Mouse (Mus musculus): ENCODE data around the gene Sh3bp5. TPM values are rescaled to one million over a fixed set of nuclear protein-coding genes. Genes with fewer than 3 reads are reported as not detected.

Gene Sh3bp5
- polyA plus RNA-seq, 1 experiment from 2014 or later = 33.9 TPM

GRCm38 (mm10) chr14:31394822-31395532 lies 40.9 kb downstream of the Sh3bp5 start:
- Histone ChIP-seq H3K36me3 (ENCODE audit: control insufficient read depth, insufficient read depth, low read length) (0 out of 2 replicates have a peak, but pooled peaks cover 4% of the 10 kb centered on the region), H3K27me3 (replicated peaks; ENCODE audit: control insufficient read depth, insufficient read depth, low read length) (no peaks in the 10 kb centered on the region), H3K4me2 (ENCODE audit: low read length) (no peak overlapping the region), H3K4me1 (ENCODE audit: control insufficient read depth, insufficient read depth, low read length) (no peaks in the 10 kb centered on the region), H3K27ac (ENCODE audit: low read depth, low read length) (no peak overlapping the region), H3K9me3 (replicated peaks; ENCODE audit: control insufficient read depth, low read length) (no peaks in the 10 kb centered on the region), H3K9ac (ENCODE audit: low read length) (no peak overlapping the region), H3K4me3 (ENCODE audit: low read depth, low read length) (no peak overlapping the region)
- no peak for DNase-seq (ENCODE audit: low spot score)
- WGBS = 93% methylated on average over 9 of the region's 9 CpGs
- no peak for ATAC-seq

- no peak overlapping the region for H3K27ac ChIP-seq (ENCODE audit: low read depth, low read length)
- DNase-seq (ENCODE audit: low spot score) (no peak), ATAC-seq (no peak)
- WGBS = 91% methylated on average over 7 of the region's 7 CpGs
- H3K9me3 ChIP-seq (replicated peaks; ENCODE audit: control insufficient read depth, low read length) = no peaks in the 10 kb centered on the region
- no peak overlapping the region for H3K4me3 ChIP-seq (ENCODE audit: low read depth, low read length)
- H3K4me1 ChIP-seq (ENCODE audit: control insufficient read depth, insufficient read depth, low read length) = no peaks in the 10 kb centered on the region
- no peak overlapping the region for H3K9ac ChIP-seq (ENCODE audit: low read length)
- no peaks in the 10 kb centered on the region for H3K27me3 ChIP-seq (replicated peaks; ENCODE audit: control insufficient read depth, insufficient read depth, low read length)
- H3K4me2 ChIP-seq (ENCODE audit: low read length) = no peak overlapping the region
- H3K36me3 ChIP-seq (ENCODE audit: control insufficient read depth, insufficient read depth, low read length) = 0 out of 2 replicates have a peak, but pooled peaks cover 4% of the 10 kb centered on the region
Observed at GRCm38 (mm10) chr14:31393936-31394630, 41.8 kb downstream of the Sh3bp5 start.

- 79% methylated on average over 3 of the region's 3 CpGs for WGBS
Observed at GRCm38 (mm10) chr14:31393546-31393890, 42.4 kb downstream of the Sh3bp5 start.

GRCm38 (mm10) chr14:31392873-31393545 lies 42.9 kb downstream of the Sh3bp5 start:
- Histone ChIP-seq H3K9ac (ENCODE audit: low read length) (no peak overlapping the region), H3K36me3 (ENCODE audit: control insufficient read depth, insufficient read depth, low read length) (0 out of 2 replicates have a peak, but pooled peaks cover 4% of the 10 kb centered on the region), H3K27me3 (replicated peaks; ENCODE audit: control insufficient read depth, insufficient read depth, low read length) (no peaks in the 10 kb centered on the region), H3K9me3 (replicated peaks; ENCODE audit: control insufficient read depth, low read length) (no peaks in the 10 kb centered on the region), H3K4me1 (ENCODE audit: control insufficient read depth, insufficient read depth, low read length) (no peaks in the 10 kb centered on the region), H3K27ac (ENCODE audit: low read depth, low read length) (no peak overlapping the region), H3K4me3 (ENCODE audit: low read depth, low read length) (no peak overlapping the region), H3K4me2 (ENCODE audit: low read length) (no peak overlapping the region)
- WGBS = 74% methylated on average over 8 of the region's 8 CpGs
- DNase-seq (ENCODE audit: low spot score) = no peak
- ATAC-seq = no peak

More at GRCm38 (mm10) chr14:31393546-31393890, 42.4 kb downstream of the Sh3bp5 start:
- Histone ChIP-seq H3K4me3 (ENCODE audit: low read depth, low read length) (no peak overlapping the region), H3K4me1 (ENCODE audit: control insufficient read depth, insufficient read depth, low read length) (no peaks in the 10 kb centered on the region), H3K27me3 (replicated peaks; ENCODE audit: control insufficient read depth, insufficient read depth, low read length) (no peaks in the 10 kb centered on the region), H3K27ac (ENCODE audit: low read depth, low read length) (no peak overlapping the region), H3K4me2 (ENCODE audit: low read length) (no peak overlapping the region), H3K36me3 (ENCODE audit: control insufficient read depth, insufficient read depth, low read length) (0 out of 2 replicates have a peak, but pooled peaks cover 4% of the 10 kb centered on the region), H3K9ac (ENCODE audit: low read length) (no peak overlapping the region), H3K9me3 (replicated peaks; ENCODE audit: control insufficient read depth, low read length) (no peaks in the 10 kb centered on the region)
- DNase-seq (ENCODE audit: low spot score) (no peak), ATAC-seq (no peak)

GRCm38 (mm10) chr14:31392300-31392699 lies 43.6 kb downstream of the Sh3bp5 start:
- no peaks in the 10 kb centered on the region for H3K9me3 ChIP-seq (replicated peaks; ENCODE audit: control insufficient read depth, low read length)

GRCm38 (mm10) chr14:31389421-31390147 lies 46.3 kb downstream of the Sh3bp5 start:
- Histone ChIP-seq H3K4me2 (ENCODE audit: low read length) (no peak overlapping the region), H3K4me3 (ENCODE audit: low read depth, low read length) (no peak overlapping the region), H3K4me1 (ENCODE audit: control insufficient read depth, insufficient read depth, low read length) (no peaks in the 10 kb centered on the region), H3K27ac (ENCODE audit: low read depth, low read length) (no peak overlapping the region), H3K36me3 (ENCODE audit: control insufficient read depth, insufficient read depth, low read length) (peaks cover 13% of the 10 kb centered on the region; the same call in 1 of the 2 replicates), H3K27me3 (replicated peaks; ENCODE audit: control insufficient read depth, insufficient read depth, low read length) (no peaks in the 10 kb centered on the region), H3K9ac (ENCODE audit: low read length) (no peak overlapping the region), H3K9me3 (replicated peaks; ENCODE audit: control insufficient read depth, low read length) (no peaks in the 10 kb centered on the region)
- no peak for DNase-seq (ENCODE audit: low spot score)
- 91% methylated on average over 8 of the region's 8 CpGs for WGBS
- ATAC-seq = no peak

More at GRCm38 (mm10) chr14:31392300-31392699, 43.6 kb downstream of the Sh3bp5 start:
- Histone ChIP-seq H3K4me3 (ENCODE audit: low read depth, low read length) (no peak overlapping the region), H3K9ac (ENCODE audit: low read length) (no peak overlapping the region), H3K27ac (ENCODE audit: low read depth, low read length) (no peak overlapping the region), H3K4me2 (ENCODE audit: low read length) (no peak overlapping the region), H3K36me3 (ENCODE audit: control insufficient read depth, insufficient read depth, low read length) (0 out of 2 replicates have a peak, but pooled peaks cover 3% of the 10 kb centered on the region), H3K27me3 (replicated peaks; ENCODE audit: control insufficient read depth, insufficient read depth, low read length) (no peaks in the 10 kb centered on the region), H3K4me1 (ENCODE audit: control insufficient read depth, insufficient read depth, low read length) (no peaks in the 10 kb centered on the region)
- no peak for DNase-seq (ENCODE audit: low spot score)
- 86% methylated on average over 5 of the region's 5 CpGs for WGBS
- no peak for ATAC-seq

GRCm38 (mm10) chr14:31388086-31388872 lies 47.6 kb downstream of the Sh3bp5 start:
- Histone ChIP-seq H3K4me3 (ENCODE audit: low read depth, low read length) (no peak overlapping the region), H3K9me3 (replicated peaks; ENCODE audit: control insufficient read depth, low read length) (no peaks in the 10 kb centered on the region), H3K27me3 (replicated peaks; ENCODE audit: control insufficient read depth, insufficient read depth, low read length) (no peaks in the 10 kb centered on the region), H3K27ac (ENCODE audit: low read depth, low read length) (no peak overlapping the region), H3K9ac (ENCODE audit: low read length) (no peak overlapping the region), H3K36me3 (ENCODE audit: control insufficient read depth, insufficient read depth, low read length) (peaks cover 16% of the 10 kb centered on the region), H3K4me2 (ENCODE audit: low read length) (no peak overlapping the region), H3K4me1 (ENCODE audit: control insufficient read depth, insufficient read depth, low read length) (no peaks in the 10 kb centered on the region)
- ATAC-seq = no peak
- DNase-seq (ENCODE audit: low spot score) = no peak
- WGBS = 84% methylated on average over 13 of the region's 13 CpGs
